Mouse (Mus musculus): ENCODE data around the gene Dlx2. TPM values are rescaled to one million over a fixed set of nuclear protein-coding genes. Genes with fewer than 3 reads are reported as not detected.
A peak's percentile ranks its signal among the peaks of the same experiment; 100 is the strongest.

Gene Dlx2
- polyA plus RNA-seq, 1 experiment from 2014 or later, result 0.12 TPM

DNA sequence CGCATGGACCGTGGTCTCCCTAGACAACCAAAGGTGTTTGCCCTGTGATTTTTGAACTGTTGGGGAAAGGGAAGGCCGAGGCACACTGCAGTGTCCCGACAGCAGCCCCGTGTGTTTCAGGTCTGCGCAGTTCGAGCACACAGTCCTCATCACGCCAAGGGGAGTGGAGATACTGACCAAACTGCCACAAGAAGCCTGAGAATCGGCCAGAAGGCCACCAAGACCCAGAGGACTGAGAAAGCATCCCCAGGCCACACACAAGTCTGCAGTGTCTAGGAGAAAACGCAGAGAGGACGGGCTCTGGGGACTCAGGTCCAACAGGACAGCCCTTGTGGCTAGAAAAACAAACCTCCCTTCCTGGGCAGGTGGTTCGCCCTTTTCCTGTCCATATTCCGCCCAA lies 21.8 kb downstream of the Dlx2 start:
- H3K9ac ChIP-seq, result no peak overlapping the region
- peaks cover 80% of the 10 kb centered on the region for H3K27me3 ChIP-seq (replicated peaks)
- H3K36me3 ChIP-seq, result no peaks in the 10 kb centered on the region
- no peak for ATAC-seq
- H3K27ac ChIP-seq, result no peak overlapping the region
- H3K4me3 ChIP-seq, result no peak overlapping the region
- peaks cover 26% of the 10 kb centered on the region for H3K4me1 ChIP-seq
- no peaks in the 10 kb centered on the region for H3K9me3 ChIP-seq (replicated peaks)
- H3K4me2 ChIP-seq, result no peak overlapping the region
- WGBS (ENCODE audit: insufficient replicate concordance), result 37% methylated on average over 13 of the region's 13 CpGs

DNA sequence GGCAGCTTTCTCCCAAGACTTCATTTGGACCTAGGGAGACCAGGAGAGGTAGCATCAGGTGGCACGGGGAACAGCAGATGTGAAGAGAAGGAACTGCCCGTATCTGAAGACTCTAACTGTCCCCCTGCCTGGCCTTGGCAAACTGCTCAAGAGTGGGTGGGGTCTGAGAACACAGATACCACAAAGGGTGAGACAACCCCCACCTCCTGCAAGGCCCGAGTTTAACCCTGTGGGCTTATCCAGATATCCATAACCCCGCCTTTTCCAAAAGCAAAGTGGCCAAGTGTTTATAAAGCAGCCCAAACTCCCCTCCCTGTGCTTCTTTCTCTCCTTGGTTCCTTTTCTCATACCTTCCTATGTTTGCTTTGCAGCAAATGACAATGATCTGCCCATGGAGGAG lies 23.1 kb downstream of the Dlx2 start:
- Histone ChIP-seq H3K9ac (no peak overlapping the region), H3K4me1 (peaks cover 14% of the 10 kb centered on the region), H3K27ac (no peak overlapping the region), H3K27me3 (replicated peaks) (peaks cover 66% of the 10 kb centered on the region), H3K36me3 (no peaks in the 10 kb centered on the region), H3K4me3 (no peak overlapping the region), H3K4me2 (no peak overlapping the region), H3K9me3 (replicated peaks) (no peaks in the 10 kb centered on the region)
- WGBS (ENCODE audit: insufficient replicate concordance), result 26% methylated on average over 4 of the region's 4 CpGs
- 0 out of 2 replicates have a peak, but pooled peaks have one; percentile 5 for ATAC-seq

DNA sequence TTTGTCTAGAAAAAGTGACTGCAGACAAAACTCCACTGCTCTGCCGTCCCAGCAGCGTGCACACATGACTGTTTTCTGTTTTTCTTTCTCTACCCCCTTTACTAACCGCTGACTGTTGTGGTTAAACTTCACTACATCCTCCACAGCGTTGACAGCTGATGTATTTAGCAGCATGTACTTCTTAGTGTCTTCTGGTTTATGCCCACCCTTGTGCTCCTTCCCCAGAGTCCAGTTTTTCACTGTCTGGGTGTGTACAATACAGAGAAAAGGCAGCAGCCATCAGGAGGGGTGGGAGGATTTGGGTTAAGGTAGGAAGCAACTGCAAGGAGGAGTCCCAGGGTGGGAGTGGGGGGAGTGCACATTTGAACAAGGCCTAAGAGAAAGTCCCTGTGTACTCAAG lies 23.7 kb downstream of the Dlx2 start:
- Histone ChIP-seq H3K9ac (no peak overlapping the region), H3K4me2 (no peak overlapping the region), H3K27me3 (replicated peaks) (peaks cover 61% of the 10 kb centered on the region), H3K9me3 (replicated peaks) (no peaks in the 10 kb centered on the region), H3K36me3 (no peaks in the 10 kb centered on the region), H3K27ac (no peak overlapping the region), H3K4me1 (peaks cover 13% of the 10 kb centered on the region), H3K4me3 (no peak overlapping the region)
- no peak for ATAC-seq
- WGBS (ENCODE audit: insufficient replicate concordance), result 32% methylated on average over 4 of the region's 4 CpGs

DNA sequence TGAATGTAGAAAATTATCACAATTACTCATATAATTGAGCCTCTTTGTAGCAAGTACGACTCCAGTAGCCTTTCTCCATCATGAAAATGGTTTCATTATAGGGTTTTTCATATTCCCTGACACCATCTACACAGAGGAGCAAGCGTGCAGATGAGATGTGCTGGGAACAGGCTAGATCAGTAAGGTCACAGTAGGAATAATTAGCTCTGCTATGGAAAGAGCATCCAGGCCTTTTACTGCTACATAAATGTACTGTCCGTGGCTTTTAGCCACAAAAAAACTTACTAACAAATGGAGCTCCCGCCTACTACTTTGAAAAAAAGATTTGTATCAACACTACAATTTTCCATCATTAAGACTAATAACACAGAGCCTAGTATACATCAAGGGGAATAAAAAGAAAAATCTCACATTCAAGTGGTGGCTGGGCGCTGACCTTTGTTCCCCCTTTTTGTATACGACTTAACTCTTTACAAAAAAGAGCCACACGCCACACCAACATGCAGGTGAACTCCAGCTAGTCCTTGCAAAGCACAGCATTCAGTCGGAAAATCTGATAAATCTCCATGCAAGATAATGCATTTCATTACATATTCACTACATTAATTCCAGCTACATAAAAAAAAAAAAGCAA lies 29.0 kb downstream of the Dlx2 start:
- no peak overlapping the region for H3K4me3 ChIP-seq
- no peak overlapping the region for H3K27ac ChIP-seq
- no peak overlapping the region for H3K4me2 ChIP-seq
- WGBS (ENCODE audit: insufficient replicate concordance), result 81% methylated on average over 8 of the region's 8 CpGs
- no peaks in the 10 kb centered on the region for H3K4me1 ChIP-seq
- no peaks in the 10 kb centered on the region for H3K9me3 ChIP-seq (replicated peaks)
- ATAC-seq, result no peak
- H3K36me3 ChIP-seq, result no peaks in the 10 kb centered on the region
- no peak overlapping the region for H3K9ac ChIP-seq
- H3K27me3 ChIP-seq (replicated peaks), result peaks cover 9% of the 10 kb centered on the region

DNA sequence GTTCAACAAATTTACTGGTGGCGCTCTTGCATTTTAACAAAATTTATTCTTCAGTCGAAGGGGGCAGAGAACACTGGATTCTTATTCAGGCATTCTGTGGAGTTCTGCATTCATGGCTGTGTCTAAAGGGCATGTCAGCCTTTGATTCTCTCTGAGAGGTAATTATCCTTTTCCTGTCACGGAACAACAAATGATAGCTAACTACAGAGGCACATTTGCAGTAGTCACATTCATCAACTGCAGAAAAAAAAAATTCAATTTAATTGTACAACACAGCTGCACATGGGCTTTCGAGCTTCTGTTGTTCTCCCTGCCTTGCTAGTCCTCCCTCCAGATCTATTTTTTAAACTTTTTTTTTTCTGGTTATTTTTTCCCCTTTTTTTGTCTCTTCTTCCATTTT lies 29.6 kb downstream of the Dlx2 start:
- 82% methylated on average over 4 of the region's 4 CpGs for WGBS (ENCODE audit: insufficient replicate concordance)
- Histone ChIP-seq H3K27ac (no peak overlapping the region), H3K9ac (no peak overlapping the region), H3K4me3 (no peak overlapping the region), H3K4me1 (no peaks in the 10 kb centered on the region), H3K4me2 (no peak overlapping the region), H3K36me3 (0 out of 2 replicates have a peak, but pooled peaks cover 2% of the 10 kb centered on the region), H3K27me3 (replicated peaks) (peaks cover 7% of the 10 kb centered on the region; the same call in 1 of the 2 replicates), H3K9me3 (replicated peaks) (no peaks in the 10 kb centered on the region)
- no peak for ATAC-seq

DNA sequence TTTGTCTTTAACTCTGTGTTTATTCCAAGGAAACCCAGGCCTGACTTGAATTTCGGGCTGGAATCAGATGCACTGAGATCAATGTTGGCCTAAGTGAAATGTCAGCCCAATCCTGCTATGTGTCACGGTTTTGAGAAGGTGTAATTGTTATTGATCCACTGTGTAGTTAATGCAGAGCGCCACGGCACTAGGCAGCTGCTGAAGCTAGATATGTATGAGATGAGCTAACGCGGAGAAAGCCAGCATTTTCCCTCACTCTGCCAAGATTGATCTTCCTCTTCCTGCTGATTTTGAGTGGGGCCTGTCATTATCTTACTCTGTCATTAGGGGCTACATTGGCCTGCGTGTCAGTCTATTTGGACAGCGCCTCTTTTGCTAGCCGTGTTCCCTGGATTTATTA lies 34.2 kb downstream of the Dlx2 start:
- no peak overlapping the region for H3K9ac ChIP-seq
- no peaks in the 10 kb centered on the region for H3K27me3 ChIP-seq (replicated peaks)
- H3K36me3 ChIP-seq, result 0 out of 2 replicates have a peak, but pooled peaks cover 14% of the 10 kb centered on the region
- no peak overlapping the region for H3K4me2 ChIP-seq
- H3K4me1 ChIP-seq, result no peaks in the 10 kb centered on the region
- no peak overlapping the region for H3K27ac ChIP-seq
- no peak for ATAC-seq
- no peak overlapping the region for H3K4me3 ChIP-seq
- H3K9me3 ChIP-seq (replicated peaks), result no peaks in the 10 kb centered on the region
- 72% methylated on average over 9 of the region's 9 CpGs for WGBS (ENCODE audit: insufficient replicate concordance)

DNA sequence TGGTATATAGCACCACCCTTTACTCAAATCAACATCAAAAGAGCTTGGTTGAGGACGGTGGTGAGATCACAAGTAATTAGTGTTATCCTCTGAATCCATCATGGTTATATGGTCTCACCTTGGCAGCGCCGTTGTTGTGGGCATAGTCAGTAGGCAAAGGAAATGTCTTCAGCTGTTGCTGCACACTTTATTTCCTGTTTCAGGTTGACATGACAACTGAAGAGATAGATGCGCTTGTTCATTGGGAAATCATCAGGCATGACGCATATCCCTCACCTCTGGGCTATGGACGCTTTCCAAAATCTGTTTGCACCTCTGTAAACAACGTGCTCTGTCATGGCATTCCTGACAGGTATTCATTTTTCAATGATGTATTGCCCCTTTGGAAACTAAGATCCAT lies 35.3 kb downstream of the Dlx2 start:
- H3K9ac ChIP-seq, result no peak overlapping the region
- 0 out of 2 replicates have a peak, but pooled peaks cover 14% of the 10 kb centered on the region for H3K36me3 ChIP-seq
- ATAC-seq, result no peak
- H3K27ac ChIP-seq, result no peak overlapping the region
- WGBS (ENCODE audit: insufficient replicate concordance), result 85% methylated on average over 7 of the region's 7 CpGs
- H3K27me3 ChIP-seq (replicated peaks), result no peaks in the 10 kb centered on the region
- no peak overlapping the region for H3K4me2 ChIP-seq
- H3K4me3 ChIP-seq, result no peak overlapping the region
- H3K9me3 ChIP-seq (replicated peaks), result no peaks in the 10 kb centered on the region
- no peaks in the 10 kb centered on the region for H3K4me1 ChIP-seq

DNA sequence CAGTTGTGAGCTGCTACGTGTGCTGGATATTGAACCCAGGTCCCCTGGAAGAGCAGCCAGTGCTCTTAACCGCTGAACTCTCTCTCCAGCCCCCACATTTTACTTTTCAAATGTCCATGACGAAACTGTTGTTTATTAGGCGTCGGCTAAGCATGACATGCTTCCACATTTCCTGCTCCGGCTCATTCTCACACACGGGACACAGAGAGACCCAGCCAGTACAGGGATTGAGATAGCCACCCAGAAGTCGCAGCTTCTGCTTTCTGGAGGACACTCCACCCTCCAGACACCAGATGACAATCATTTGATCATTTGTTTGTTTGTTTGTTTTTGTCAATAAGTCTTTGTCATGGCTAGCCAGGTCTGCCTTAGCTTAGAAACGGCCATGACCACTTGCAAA lies 41.7 kb downstream of the Dlx2 start:
- ATAC-seq, result no peak
- no peak overlapping the region for H3K4me3 ChIP-seq
- H3K36me3 ChIP-seq, result 0 out of 2 replicates have a peak, but pooled peaks cover 5% of the 10 kb centered on the region
- H3K9me3 ChIP-seq (replicated peaks), result no peaks in the 10 kb centered on the region
- no peak overlapping the region for H3K4me2 ChIP-seq
- no peak overlapping the region for H3K9ac ChIP-seq
- no peaks in the 10 kb centered on the region for H3K4me1 ChIP-seq
- WGBS (ENCODE audit: insufficient replicate concordance), result 69% methylated on average over 9 of the region's 9 CpGs
- no peak overlapping the region for H3K27ac ChIP-seq
- H3K27me3 ChIP-seq (replicated peaks), result no peaks in the 10 kb centered on the region

DNA sequence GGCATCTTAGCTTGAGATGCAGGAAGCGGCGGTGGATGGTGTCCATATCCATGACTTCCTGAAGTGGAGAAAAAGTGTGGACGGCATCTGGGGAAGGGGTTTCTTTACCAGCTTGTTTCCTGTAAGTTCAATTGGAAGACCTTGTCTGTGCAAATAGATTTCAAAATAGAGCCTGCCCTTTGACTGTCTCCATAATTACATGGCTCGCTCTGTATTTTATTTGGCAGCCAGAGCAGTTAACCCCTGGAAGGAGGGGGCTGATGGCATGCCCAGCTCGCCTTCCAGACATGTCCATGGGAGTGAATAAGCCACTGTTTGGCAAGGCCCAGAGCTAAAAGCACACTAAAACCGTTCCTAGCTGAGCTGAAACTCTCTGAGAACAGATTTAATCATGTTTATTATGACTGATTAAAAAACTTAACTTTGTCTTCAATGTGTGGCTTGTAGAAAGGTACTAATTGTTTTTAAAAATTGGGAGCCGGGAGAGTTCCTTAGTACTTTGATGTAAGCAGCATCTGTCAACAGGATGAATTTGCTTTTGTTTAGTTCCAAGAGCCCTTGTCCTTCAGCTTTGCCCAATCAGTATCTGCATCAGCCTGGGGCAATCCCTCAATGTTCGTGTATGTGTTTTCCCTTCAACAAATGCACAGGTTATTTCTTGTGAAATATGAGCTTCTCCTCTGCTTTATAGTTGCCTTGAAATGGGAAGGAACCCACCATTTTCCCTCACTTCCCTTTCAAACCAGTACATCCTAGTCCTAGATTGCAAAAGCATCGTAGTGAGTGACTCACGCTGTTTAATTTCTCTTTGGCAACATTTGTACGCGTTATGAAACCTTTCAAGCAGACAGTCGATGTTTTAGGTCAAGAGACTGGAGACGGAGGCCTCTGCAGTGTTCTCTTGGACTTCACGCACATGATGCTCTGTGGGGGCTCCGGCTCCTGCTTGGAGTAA lies 47.0 kb downstream of the Dlx2 start:
- no peaks in the 10 kb centered on the region for H3K36me3 ChIP-seq
- no peaks in the 10 kb centered on the region for H3K9me3 ChIP-seq (replicated peaks)
- H3K4me3 ChIP-seq, result no peak overlapping the region
- H3K4me1 ChIP-seq, result 0 out of 2 replicates have a peak, but pooled peaks cover 4% of the 10 kb centered on the region
- no peaks in the 10 kb centered on the region for H3K27me3 ChIP-seq (replicated peaks)
- WGBS (ENCODE audit: insufficient replicate concordance), result 73% methylated on average over 16 of the region's 16 CpGs
- H3K9ac ChIP-seq, result no peak overlapping the region
- no peak overlapping the region for H3K4me2 ChIP-seq
- ATAC-seq, result no peak
- no peak overlapping the region for H3K27ac ChIP-seq

DNA sequence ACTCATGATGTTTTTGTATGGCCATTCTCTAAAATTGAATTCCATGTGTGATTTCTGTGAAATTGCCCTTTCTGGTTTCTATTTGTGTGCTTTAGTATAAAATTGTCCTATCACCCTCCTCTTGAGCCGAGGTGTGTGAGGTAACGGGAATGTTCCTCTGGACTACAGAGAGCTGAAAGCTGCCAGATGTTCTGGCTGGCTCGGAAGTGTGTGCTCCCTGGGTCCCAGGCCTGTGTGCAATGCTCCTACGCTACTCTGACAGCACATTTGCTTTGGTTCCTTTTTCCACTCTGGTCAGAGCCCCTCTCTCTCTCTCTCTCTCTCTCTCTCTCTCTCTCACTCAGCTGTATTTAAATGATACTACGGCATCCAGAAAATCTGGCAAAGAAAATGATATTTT lies 49.4 kb downstream of the Dlx2 start:
- ATAC-seq, result no peak
- Histone ChIP-seq H3K9me3 (replicated peaks) (no peaks in the 10 kb centered on the region), H3K36me3 (no peaks in the 10 kb centered on the region), H3K4me1 (0 out of 2 replicates have a peak, but pooled peaks cover 4% of the 10 kb centered on the region), H3K4me3 (no peak overlapping the region), H3K27me3 (replicated peaks) (no peaks in the 10 kb centered on the region), H3K9ac (no peak overlapping the region), H3K4me2 (no peak overlapping the region), H3K27ac (no peak overlapping the region)
- WGBS (ENCODE audit: insufficient replicate concordance), result 74% methylated on average over 5 of the region's 5 CpGs

DNA sequence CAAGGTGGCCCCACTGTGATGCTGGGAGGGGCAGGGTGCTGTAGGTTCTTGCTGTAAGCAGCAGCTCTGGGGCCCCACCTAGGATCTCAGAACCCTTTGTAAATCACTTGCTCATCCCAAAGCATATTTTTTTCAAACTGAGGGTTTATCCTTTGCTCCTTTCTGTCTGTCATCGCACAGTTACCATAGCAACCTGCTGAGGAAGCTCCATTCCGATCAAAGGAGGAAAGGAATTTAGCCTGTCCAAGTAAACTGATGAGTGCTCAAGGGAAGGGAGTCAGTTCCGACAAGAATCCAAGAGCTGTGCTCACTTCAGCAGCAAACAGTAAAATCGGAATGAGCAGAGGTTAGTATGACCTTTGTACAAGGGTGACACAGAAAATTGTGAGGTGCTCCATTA lies 51.6 kb downstream of the Dlx2 start:
- Histone ChIP-seq H3K4me2 (no peak overlapping the region), H3K9ac (no peak overlapping the region), H3K4me1 (0 out of 2 replicates have a peak, but pooled peaks cover 4% of the 10 kb centered on the region), H3K4me3 (no peak overlapping the region), H3K9me3 (replicated peaks) (no peaks in the 10 kb centered on the region), H3K36me3 (no peaks in the 10 kb centered on the region), H3K27me3 (replicated peaks) (no peaks in the 10 kb centered on the region), H3K27ac (no peak overlapping the region)
- no peak for ATAC-seq
- WGBS (ENCODE audit: insufficient replicate concordance), result 65% methylated on average over 4 of the region's 4 CpGs

DNA sequence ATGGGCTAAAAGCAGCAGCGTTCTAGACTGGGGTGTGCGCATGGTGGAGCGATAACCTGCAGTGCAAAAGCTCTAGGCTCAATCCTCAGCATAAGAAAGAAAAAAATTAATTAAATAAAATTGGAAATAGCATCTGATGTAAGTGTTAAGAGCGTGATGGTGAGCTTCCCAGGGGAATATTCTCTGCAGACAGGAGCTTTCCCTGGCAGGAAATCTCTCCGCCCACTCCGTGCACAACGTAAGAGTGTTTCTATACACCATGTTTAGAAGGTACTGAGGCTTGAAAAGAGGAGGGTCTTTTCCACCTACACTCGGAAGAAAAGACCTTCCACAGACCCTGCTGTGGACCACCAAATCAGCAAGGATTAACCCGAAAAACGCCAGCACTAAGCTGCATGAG lies 52.1 kb downstream of the Dlx2 start:
- Histone ChIP-seq H3K4me2 (no peak overlapping the region), H3K36me3 (no peaks in the 10 kb centered on the region), H3K4me1 (0 out of 2 replicates have a peak, but pooled peaks cover 4% of the 10 kb centered on the region), H3K9ac (no peak overlapping the region), H3K27me3 (replicated peaks) (no peaks in the 10 kb centered on the region), H3K4me3 (no peak overlapping the region), H3K27ac (no peak overlapping the region), H3K9me3 (replicated peaks) (no peaks in the 10 kb centered on the region)
- 79% methylated on average over 10 of the region's 10 CpGs for WGBS (ENCODE audit: insufficient replicate concordance)
- ATAC-seq, result no peak
